Mouse (Mus musculus) spleen, adult 2 months (tissue): ENCODE data around the gene Pak4. TPM values are rescaled to one million over a fixed set of nuclear protein-coding genes. Genes with fewer than 3 reads are reported as not detected.

Source experiments
- DNase-seq, 2 experiments: peaks; one replicate each; pipeline versions ENCODE4 v3.0.0 to v3.0.0-alpha.2; 2012 to 2021; ENCODE audit warnings: low spot score in 2 of 2, low read depth in 1 of 2
- H3K27ac ChIP-seq: fragments of 200-500 bp; 2 replicates; pipeline ENCODE4 v1.5.1; 2012; ENCODE audit warnings: low read length, inconsistent platforms; ENCODE audit not compliant: insufficient read depth
- H3K27me3 ChIP-seq: fragments of 200-500 bp; 2 replicates; pipeline ENCODE4 v1.6.1; 2012; ENCODE audit warnings: mild to moderate bottlenecking, moderate library complexity, low read length, inconsistent platforms; ENCODE audit not compliant: control insufficient read depth, insufficient read depth
- H3K36me3 ChIP-seq: fragments of 200-500 bp; 2 replicates; pipeline ENCODE4 v1.6.1; 2012; ENCODE audit warnings: mild to moderate bottlenecking, low read length, inconsistent platforms; ENCODE audit not compliant: control insufficient read depth, insufficient read depth
- H3K4me1 ChIP-seq: fragments of 200-500 bp; 2 replicates; pipeline ENCODE4 v1.6.1; 2011; ENCODE audit warnings: inconsistent platforms; ENCODE audit not compliant: control insufficient read depth, insufficient read depth, insufficient read length
- H3K4me3 ChIP-seq: fragments of 200-500 bp; 2 replicates; pipeline ENCODE4 v1.5.1; 2011; ENCODE audit warnings: mild to moderate bottlenecking, inconsistent platforms; ENCODE audit not compliant: insufficient read depth, insufficient read length; ENCODE audit errors: extremely low read depth
- CTCF ChIP-seq: fragments of 200-500 bp; IDR thresholded peaks from 2 replicates; pipeline ENCODE4 v1.5.1; 2011; ENCODE audit warnings: mild to moderate bottlenecking, inconsistent platforms; ENCODE audit not compliant: insufficient read depth, insufficient read length, insufficient replicate concordance; ENCODE audit errors: extremely low read depth
- POLR2A ChIP-seq: fragments of 200-500 bp; IDR thresholded peaks from 2 replicates; pipeline ENCODE4 v1.6.1; 2011; ENCODE audit warnings: low read depth, low read length, inconsistent platforms
- WGBS: fragments of 180-500 bp; shearing (Covaris S2); methylation state at CpG from one replicate; pipeline ENCODE4 v1.1.7; 2018; 5-methylcytosine and 5-hydroxymethylcytosine counted together
- polyA plus RNA-seq: library from polyadenylated mRNA; depleted of rRNA; stranded (reverse); fragments of >200 nt; gene quantifications from 2 replicates; pipeline ENCODE4 v1.2.3, GENCODE M21; 2012

The Pak4 gene
- polyA plus RNA-seq, 1 experiment = 13.2 TPM

GRCm38 (mm10) chr7:28562951-28563350 is 35.0 kb downstream of the Pak4 start:
- no peak for DNase-seq
- Histone ChIP-seq H3K4me1 (no peaks in the 10 kb centered on the region), H3K27me3 (no peaks in the 10 kb centered on the region), H3K36me3 (peaks cover 22% of the 10 kb centered on the region), H3K4me3 (no peak overlapping the region), H3K27ac (no peak overlapping the region)
- WGBS = 97% methylated on average over 13 of the region's 13 CpGs
- TF ChIP-seq POLR2A (no peak), CTCF (no peak)

DNA sequence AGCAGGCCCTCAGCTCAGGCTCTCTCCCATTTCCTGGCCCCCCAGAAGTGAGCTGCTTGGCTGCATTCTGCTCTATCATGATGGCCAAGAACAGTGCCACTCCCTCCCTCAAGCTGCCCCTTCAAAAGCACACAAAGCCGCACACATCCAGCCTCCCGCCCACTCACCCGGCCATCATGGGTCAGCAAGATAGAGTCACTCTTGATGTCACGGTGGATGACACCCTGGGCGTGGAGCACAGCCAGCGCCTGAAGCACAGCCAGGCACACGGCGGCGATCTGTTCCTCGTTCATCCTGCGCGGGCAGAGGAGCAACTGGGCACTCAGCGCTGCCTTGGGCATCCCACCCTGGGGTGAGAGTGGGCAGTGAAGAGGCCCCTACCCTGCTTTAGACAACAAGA is 35.6 kb downstream of the Pak4 start:
- 93% methylated on average over 13 of the region's 13 CpGs for WGBS
- H3K27me3 ChIP-seq = no peaks in the 10 kb centered on the region
- H3K36me3 ChIP-seq = peaks cover 19% of the 10 kb centered on the region

GRCm38 (mm10) chr7:28561967-28562366 is 36.0 kb downstream of the Pak4 start:
- Histone ChIP-seq H3K4me3 (no peak overlapping the region), H3K27ac (no peak overlapping the region), H3K27me3 (no peaks in the 10 kb centered on the region), H3K4me1 (no peaks in the 10 kb centered on the region), H3K36me3 (peaks cover 17% of the 10 kb centered on the region)
- DNase-seq = no peak
- no peak for TF ChIP-seq POLR2A
- TF ChIP-seq CTCF = no peak
- WGBS = 94% methylated on average over 11 of the region's 11 CpGs

More for the DNA sequence above, 35.6 kb downstream of the Pak4 start:
- no peak for TF ChIP-seq CTCF
- no peak for TF ChIP-seq POLR2A
- H3K27ac ChIP-seq = no peak overlapping the region
- no peak overlapping the region for H3K4me3 ChIP-seq
- no peak for DNase-seq
- no peaks in the 10 kb centered on the region for H3K4me1 ChIP-seq

DNA sequence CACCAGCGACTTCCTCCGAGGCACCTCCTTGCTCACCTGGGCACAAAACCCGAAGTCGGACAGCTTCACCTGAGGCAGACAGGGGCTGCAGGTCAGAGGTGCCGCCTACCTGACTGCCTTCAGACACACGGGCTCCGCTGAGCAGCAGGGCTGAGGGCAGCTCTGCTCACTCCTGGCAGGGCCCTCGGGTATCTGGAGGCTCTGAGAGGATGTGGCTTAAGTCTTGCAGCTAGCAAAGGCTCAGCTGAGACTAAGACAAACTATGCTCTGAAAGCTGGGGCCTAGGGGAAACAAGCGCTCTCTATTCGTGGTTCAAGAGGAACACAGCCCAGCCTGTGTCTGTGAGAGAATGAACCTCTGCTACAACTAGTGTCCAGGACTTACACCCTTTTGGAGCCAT is 37.1 kb downstream of the Pak4 start:
- WGBS = 80% methylated on average over 10 of the region's 10 CpGs
- Histone ChIP-seq H3K27me3 (no peaks in the 10 kb centered on the region), H3K36me3 (peaks cover 15% of the 10 kb centered on the region), H3K4me1 (no peaks in the 10 kb centered on the region), H3K27ac (no peak overlapping the region), H3K4me3 (no peak overlapping the region)
- no peak for DNase-seq
- TF ChIP-seq POLR2A (no peak), CTCF (no peak)

DNA sequence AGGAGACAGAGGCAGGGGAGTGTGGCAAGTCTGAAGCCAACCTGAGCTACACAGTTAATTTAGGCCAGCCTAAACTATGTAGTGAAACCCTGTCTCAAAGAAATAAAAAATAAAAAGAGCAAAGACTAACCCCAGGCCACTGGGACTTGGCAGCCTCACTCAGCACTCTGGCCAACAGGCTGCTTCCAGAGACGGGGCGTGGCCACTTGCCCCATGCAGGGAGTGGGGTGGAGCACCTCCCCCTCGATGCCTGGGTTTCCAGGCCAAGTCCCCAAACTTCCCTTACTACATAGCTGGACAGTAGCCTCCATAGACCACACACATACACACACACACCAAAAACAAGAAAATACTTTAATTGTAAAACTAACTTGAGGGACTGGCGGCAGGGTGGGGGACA is 39.5 kb downstream of the Pak4 start:
- H3K27me3 ChIP-seq = no peaks in the 10 kb centered on the region
- DNase-seq = no peak
- 76% methylated on average over 4 of the region's 4 CpGs for WGBS
- TF ChIP-seq POLR2A (no peak), CTCF (no peak)
- peaks cover 11% of the 10 kb centered on the region for H3K36me3 ChIP-seq
- no peaks in the 10 kb centered on the region for H3K4me1 ChIP-seq
- no peak overlapping the region for H3K4me3 ChIP-seq
- no peak overlapping the region for H3K27ac ChIP-seq

DNA sequence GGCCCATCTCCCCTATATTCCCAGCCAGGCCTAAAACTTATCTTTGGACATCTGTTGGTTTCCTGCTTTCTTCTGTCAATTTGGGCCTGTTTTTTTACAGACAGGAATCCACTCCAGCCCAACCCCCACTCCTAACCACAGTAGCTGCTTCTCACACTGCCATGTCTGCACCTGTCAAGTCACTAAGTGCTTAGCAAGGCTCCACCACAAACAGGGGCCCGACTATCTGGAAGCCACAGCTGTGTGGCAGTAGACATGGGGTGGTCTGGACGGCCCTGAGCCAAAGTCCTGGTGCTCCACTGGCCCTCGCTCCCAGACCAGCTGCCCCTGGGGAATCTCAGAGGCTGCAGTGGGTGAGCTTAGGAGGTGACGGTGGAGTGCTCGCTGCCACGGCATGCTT is 40.3 kb downstream of the Pak4 start:
- WGBS = 22% methylated on average over 6 of the region's 6 CpGs
- no peak overlapping the region for H3K4me3 ChIP-seq
- H3K36me3 ChIP-seq = peaks cover 11% of the 10 kb centered on the region
- no peak for DNase-seq
- TF ChIP-seq CTCF (no peak), POLR2A (no peak)
- H3K27me3 ChIP-seq = no peaks in the 10 kb centered on the region
- H3K27ac ChIP-seq = no peak overlapping the region
- H3K4me1 ChIP-seq = no peaks in the 10 kb centered on the region

DNA sequence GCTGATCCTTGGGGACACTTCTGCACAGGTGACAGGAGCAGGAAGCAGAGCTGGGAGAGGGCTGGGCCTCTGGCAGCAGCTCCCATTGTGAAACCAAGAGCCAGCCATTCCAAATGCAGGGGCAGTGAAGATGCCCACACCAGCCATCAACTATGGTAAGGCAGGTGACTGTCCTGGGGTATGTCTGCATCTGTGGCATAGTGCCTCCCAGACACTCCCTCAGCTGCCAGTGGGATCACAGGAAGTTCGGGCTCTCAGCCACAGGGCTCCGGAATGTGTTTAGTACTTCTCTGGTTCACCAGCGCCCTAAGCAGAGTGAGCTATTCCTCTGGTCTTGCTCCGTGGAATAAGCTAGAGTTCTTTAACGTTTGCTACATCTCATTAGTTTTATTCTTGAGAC is 40.9 kb downstream of the Pak4 start:
- H3K27me3 ChIP-seq = no peaks in the 10 kb centered on the region
- H3K36me3 ChIP-seq = peaks cover 11% of the 10 kb centered on the region
- no peak for DNase-seq
- H3K27ac ChIP-seq = no peak overlapping the region
- WGBS = 73% methylated on average over 5 of the region's 5 CpGs
- H3K4me3 ChIP-seq = no peak overlapping the region
- no peaks in the 10 kb centered on the region for H3K4me1 ChIP-seq
- TF ChIP-seq CTCF (no peak), POLR2A (no peak)
